Comparison of ENCODE assay signal across 28 mouse cellular contexts in genomic region chr19:49267864-49268480, GRCm38 (mm10).
DNase-seq lines count a peak whose midpoint lies in the region; ATAC-seq and TF ChIP-seq lines count a peak whose summit lies in the region.
"Had no signal": no experiment of that assay in that cellular context is flagged by ENCODE, and none has a peak within 500 bp of the region (broad histone marks: within the 10 kb centered on the region; RNA-seq: fewer than 3 reads in every experiment).

No protein-coding gene starts in this region.

- no peak overlapping the region for H3K4me2 ChIP-seq in lung, embryonic 15.5 days
- H3K4me2 ChIP-seq: embryonic facial prominence, embryonic 12.5 days; forebrain, embryonic 15.5 days; heart, embryonic 11.5 days; hindbrain, embryonic 13.5 days; liver, embryonic 11.5 days; midbrain, embryonic 11.5 days had no signal

- no peaks in the 10 kb centered on the region for H3K79me2 ChIP-seq in heart, adult 2 months (replicated peaks; ENCODE audit: control insufficient read depth, insufficient read depth, low read length)

- H3K4me3 ChIP-seq in heart, adult 2 months = no peak overlapping the region
- H3K4me3 ChIP-seq in lung, embryonic 15.5 days = no peak overlapping the region
- H3K4me3 ChIP-seq: embryonic facial prominence, embryonic 12.5 days; forebrain, embryonic 10.5 days; forebrain, embryonic 15.5 days; hindbrain, embryonic 13.5 days had no signal

- TF ChIP-seq EP300 in heart, adult 2 months (IDR thresholded peaks at IDR 0.05; ENCODE audit: insufficient read depth, low read depth, low read length) = no peak

- no peak overlapping the region for H3K9ac ChIP-seq in heart, adult 2 months (ENCODE audit: low read depth, low read length)
- H3K9ac ChIP-seq in lung, embryonic 15.5 days = no peak overlapping the region
- H3K9ac ChIP-seq: embryonic facial prominence, embryonic 12.5 days; forebrain, embryonic 15.5 days; hindbrain, embryonic 13.5 days had no signal

- no peaks in the 10 kb centered on the region for H3K9me3 ChIP-seq in lung, embryonic 15.5 days
- H3K9me3 ChIP-seq: embryonic facial prominence, embryonic 12.5 days; forebrain, embryonic 10.5 days; forebrain, embryonic 15.5 days; hindbrain, embryonic 13.5 days had no signal

- no peaks in the 10 kb centered on the region for H3K27me3 ChIP-seq in heart, adult 2 months (ENCODE audit: control insufficient read depth, insufficient read depth, low read length)
- H3K27me3 ChIP-seq in lung, embryonic 15.5 days = no peaks in the 10 kb centered on the region
- H3K27me3 ChIP-seq: embryonic facial prominence, embryonic 12.5 days; forebrain, embryonic 15.5 days; hindbrain, embryonic 13.5 days had no signal

- no peaks in the 10 kb centered on the region for H3K36me3 ChIP-seq in heart, adult 2 months (ENCODE audit: control insufficient read depth, insufficient read depth, low read length)
- no peaks in the 10 kb centered on the region for H3K36me3 ChIP-seq in lung, embryonic 15.5 days
- H3K36me3 ChIP-seq: embryonic facial prominence, embryonic 12.5 days; forebrain, embryonic 10.5 days; forebrain, embryonic 15.5 days; hindbrain, embryonic 13.5 days had no signal

- WGBS in heart, adult 2 months = 32% methylated on average over 8 of the region's 8 CpGs
- WGBS in lung, embryonic 15.5 days = 22% methylated on average over 8 of the region's 8 CpGs

- H3K4me1 ChIP-seq in heart, adult 2 months (ENCODE audit: control insufficient read depth, insufficient read depth, low read length) = no peaks in the 10 kb centered on the region
- peaks cover 8% of the 10 kb centered on the region; the same call in 1 of the 2 replicates for H3K4me1 ChIP-seq in lung, embryonic 15.5 days
- H3K4me1 ChIP-seq: embryonic facial prominence, embryonic 12.5 days; forebrain, embryonic 15.5 days; hindbrain, embryonic 13.5 days had no signal

- intact Hi-C loops in heart, postnatal 10 days (cut with DNase I) = no loop called here
- intact Hi-C loops in heart, adult 2 months (cut with DNase I) = no loop called here

- TF ChIP-seq POLR2A in heart, adult 2 months (IDR thresholded peaks at IDR 0.05; ENCODE audit: insufficient read depth, low read depth, low read length) = no peak

- peak; percentile 4 to 6 for DNase-seq in heart, postnatal 10 days
- no peak for DNase-seq in heart, adult 2 months
- no peak for DNase-seq in lung, postnatal 36 days
- DNase-seq in NIH3T3 (ENCODE audit: low read depth) = peak; percentile 9
- peak; percentile 0 for DNase-seq in lung, postnatal 25 days (ENCODE audit: low spot score)
- DNase-seq in adrenal gland, postnatal 10 days = no peak
- DNase-seq in gastrocnemius, postnatal 4 days (ENCODE audit: low spot score in 2 of 2) = no peak
- DNase-seq: adrenal gland, postnatal 14 days; cerebellum, adult 11 months; cerebellum, adult 9-10 months; cerebellum, postnatal 36 days; embryo, embryonic 11 days; gastrocnemius, postnatal 36 days; kidney, postnatal 25 days; right cerebral cortex, adult 18-20 months; spleen, adult 18-20 months; thymus, postnatal 4 days had no signal

- no peak for TF ChIP-seq CTCF in heart, adult 2 months (IDR thresholded peaks at IDR 0.05)

- no peak overlapping the region for H3K27ac ChIP-seq in heart, adult 2 months
- peak overlapping the region; percentile 37 for H3K27ac ChIP-seq in lung, embryonic 15.5 days
- H3K27ac ChIP-seq: embryonic facial prominence, embryonic 12.5 days; forebrain, embryonic 10.5 days; forebrain, embryonic 15.5 days; hindbrain, embryonic 13.5 days had no signal

- ATAC-seq in lung, embryonic 15.5 days (ENCODE audit: borderline replicate concordance, extremely low read depth, low FRiP score, low TSS enrichment) = peak; percentile 89
- ATAC-seq: CD4-positive, CD25-positive, alpha-beta regulatory T cell, adult 4 months; forebrain, embryonic 15.5 days; intestine, embryonic 16.5 days; midbrain, embryonic 16.5 days had no signal

Comparison
In these comparisons a context has a peak if more than half of its experiments do, and no peak if none do; other contexts are left out.
1. DNase-seq: peak in heart, postnatal 10 days (2 of 2), NIH3T3 (single experiment) and lung, postnatal 25 days (single experiment); none in heart, adult 2 months (0 of 2), lung, postnatal 36 days (single experiment), adrenal gland, postnatal 10 days (single experiment) and gastrocnemius, postnatal 4 days (0 of 2).